17 mouse cellular contexts compared by ENCODE assay signal in genomic region chr19:51482168-51482907, GRCm38 (mm10).
DNase-seq lines count a peak whose midpoint lies in the region; ATAC-seq and TF ChIP-seq lines count a peak whose summit lies in the region.
"Had no signal": no experiment of that assay in that cellular context is flagged by ENCODE, and none has a peak within 500 bp of the region (broad histone marks: within the 10 kb centered on the region; RNA-seq: fewer than 3 reads in every experiment).

No protein-coding gene starts in this region.

- no peak overlapping the region for H3K9ac ChIP-seq in embryonic facial prominence, embryonic 14.5 days (ENCODE audit: low read depth, low read length)
- H3K9ac ChIP-seq in neural tube, embryonic 13.5 days: no peak overlapping the region
- H3K9ac ChIP-seq: forebrain, embryonic 12.5 days; heart, embryonic 15.5 days; liver, embryonic 12.5 days had no signal

- DNase-seq in left cerebral cortex, adult 11 months (ENCODE audit: low spot score): peak; percentile 32
- DNase-seq in left cerebral cortex, postnatal 4 days: no peak
- peak; percentile 86 for DNase-seq in embryonic facial prominence, embryonic 14.5 days (ENCODE audit: low spot score)
- peak; percentile 2 to 4 for DNase-seq in layer of hippocampus, postnatal 14 days (ENCODE audit: low spot score in 2 of 2)
- DNase-seq in heart, embryonic 10.5 days (ENCODE audit: low spot score): no peak
- DNase-seq in adrenal gland, adult (ENCODE audit: inconsistent age in 2 of 2, low spot score in 1 of 2): no peak
- DNase-seq in thymus, adult 2 months: no peak
- DNase-seq: cerebellum, adult 11 months; kidney, adult 8-10 months; spleen, adult 18-20 months; thymus, postnatal 25 days had no signal

- 17% methylated on average over 3 of the region's 3 CpGs for WGBS in embryonic facial prominence, embryonic 14.5 days
- WGBS in neural tube, embryonic 13.5 days: 14% methylated on average over 3 of the region's 3 CpGs
- WGBS in heart, embryonic 10.5 days: 66% methylated on average over 3 of the region's 3 CpGs
- WGBS in thymus, adult 2 months: 88% methylated on average over 3 of the region's 3 CpGs

- TF ChIP-seq CTCF in thymus, adult 2 months (IDR thresholded peaks at IDR 0.05; ENCODE audit: borderline replicate concordance, control insufficient read depth, extremely low read depth, insufficient read depth, low read length, poor library complexity): no peak

- H3K4me2 ChIP-seq in embryonic facial prominence, embryonic 14.5 days (ENCODE audit: low read depth, low read length): no peak overlapping the region
- H3K4me2 ChIP-seq in neural tube, embryonic 13.5 days: no peak overlapping the region
- H3K4me2 ChIP-seq: forebrain, embryonic 12.5 days; heart, embryonic 15.5 days; liver, embryonic 12.5 days had no signal

- intact Hi-C loops in left cerebral cortex, postnatal 4 days (cut with DNase I): no loop called here

- H3K36me3 ChIP-seq in embryonic facial prominence, embryonic 14.5 days (ENCODE audit: control insufficient read depth, insufficient read depth, low read length): no peaks in the 10 kb centered on the region
- H3K36me3 ChIP-seq in neural tube, embryonic 13.5 days: no peaks in the 10 kb centered on the region
- H3K36me3 ChIP-seq in heart, embryonic 10.5 days: no peaks in the 10 kb centered on the region
- no peaks in the 10 kb centered on the region for H3K36me3 ChIP-seq in thymus, adult 2 months (ENCODE audit: control insufficient read depth, insufficient read depth, low read length)
- H3K36me3 ChIP-seq: forebrain, embryonic 12.5 days; heart, embryonic 15.5 days; liver, embryonic 12.5 days had no signal

- no peak overlapping the region for H3K4me3 ChIP-seq in embryonic facial prominence, embryonic 14.5 days (ENCODE audit: low read depth, low read length)
- no peak overlapping the region for H3K4me3 ChIP-seq in neural tube, embryonic 13.5 days
- H3K4me3 ChIP-seq in heart, embryonic 10.5 days: no peak overlapping the region
- H3K4me3 ChIP-seq in thymus, adult 2 months (ENCODE audit: control insufficient read depth, insufficient read depth, low read length): no peak overlapping the region
- H3K4me3 ChIP-seq: forebrain, embryonic 12.5 days; heart, embryonic 15.5 days; liver, embryonic 12.5 days; megakaryocyte, embryonic 14.5 days had no signal

- H3K27ac ChIP-seq in embryonic facial prominence, embryonic 14.5 days (replicated peaks; ENCODE audit: low read depth, low read length): no peak overlapping the region
- H3K27ac ChIP-seq in neural tube, embryonic 13.5 days (replicated peaks): no peak overlapping the region
- H3K27ac ChIP-seq in heart, embryonic 10.5 days: no peak overlapping the region
- H3K27ac ChIP-seq in thymus, adult 2 months (ENCODE audit: control insufficient read depth, insufficient read depth, low read length): no peak overlapping the region
- H3K27ac ChIP-seq: forebrain, embryonic 12.5 days; heart, embryonic 15.5 days; liver, embryonic 12.5 days had no signal

- no peaks in the 10 kb centered on the region for H3K9me3 ChIP-seq in embryonic facial prominence, embryonic 14.5 days (ENCODE audit: control insufficient read depth, low read length)
- H3K9me3 ChIP-seq in neural tube, embryonic 13.5 days: no peaks in the 10 kb centered on the region
- no peaks in the 10 kb centered on the region for H3K9me3 ChIP-seq in heart, embryonic 10.5 days
- H3K9me3 ChIP-seq: forebrain, embryonic 12.5 days; heart, embryonic 15.5 days; liver, embryonic 12.5 days had no signal

- peaks cover 5% of the 10 kb centered on the region; the same call in 1 of the 2 replicates for H3K4me1 ChIP-seq in embryonic facial prominence, embryonic 14.5 days (ENCODE audit: control insufficient read depth, insufficient read depth, low read length)
- H3K4me1 ChIP-seq in neural tube, embryonic 13.5 days (replicated peaks): peaks cover 11% of the 10 kb centered on the region; the same call in 1 of the 2 replicates
- H3K4me1 ChIP-seq in heart, embryonic 10.5 days: no peaks in the 10 kb centered on the region
- H3K4me1 ChIP-seq in thymus, adult 2 months (replicated peaks; ENCODE audit: control insufficient read depth, insufficient read depth, low read length): no peaks in the 10 kb centered on the region
- H3K4me1 ChIP-seq: heart, embryonic 15.5 days; liver, embryonic 12.5 days; megakaryocyte, embryonic 14.5 days had no signal

- ATAC-seq in embryonic facial prominence, embryonic 14.5 days (ENCODE audit: low read depth): peak; percentile 75
- ATAC-seq in neural tube, embryonic 13.5 days (ENCODE audit: low read depth): peak; percentile 76
- ATAC-seq: liver, embryonic 12.5 days had no signal

- H3K27me3 ChIP-seq in embryonic facial prominence, embryonic 14.5 days (replicated peaks; ENCODE audit: control insufficient read depth, insufficient read depth, low read length): peaks cover 7% of the 10 kb centered on the region; the same call in 1 of the 2 replicates
- H3K27me3 ChIP-seq in neural tube, embryonic 13.5 days: no peaks in the 10 kb centered on the region
- H3K27me3 ChIP-seq in heart, embryonic 10.5 days (ENCODE audit: insufficient read depth, poor library complexity, severe bottlenecking): no peaks in the 10 kb centered on the region
- no peaks in the 10 kb centered on the region for H3K27me3 ChIP-seq in thymus, adult 2 months (ENCODE audit: control insufficient read depth, insufficient read depth, low read length)
- H3K27me3 ChIP-seq: CH12.LX; heart, embryonic 15.5 days; liver, embryonic 12.5 days; megakaryocyte, embryonic 14.5 days had no signal

- TF ChIP-seq POLR2A in thymus, adult 2 months (IDR thresholded peaks at IDR 0.05; ENCODE audit: control insufficient read depth, extremely low read depth, insufficient read depth, low read length, poor library complexity): no peak

Comparison
In these comparisons a context has a peak if more than half of its experiments do, and no peak if none do; other contexts are left out.
1. DNase-seq: peak in left cerebral cortex, adult 11 months (single experiment), embryonic facial prominence, embryonic 14.5 days (single experiment) and layer of hippocampus, postnatal 14 days (2 of 2); none in left cerebral cortex, postnatal 4 days (single experiment), heart, embryonic 10.5 days (single experiment), adrenal gland, adult (0 of 2) and thymus, adult 2 months (single experiment).